In the genomic region with DNA sequence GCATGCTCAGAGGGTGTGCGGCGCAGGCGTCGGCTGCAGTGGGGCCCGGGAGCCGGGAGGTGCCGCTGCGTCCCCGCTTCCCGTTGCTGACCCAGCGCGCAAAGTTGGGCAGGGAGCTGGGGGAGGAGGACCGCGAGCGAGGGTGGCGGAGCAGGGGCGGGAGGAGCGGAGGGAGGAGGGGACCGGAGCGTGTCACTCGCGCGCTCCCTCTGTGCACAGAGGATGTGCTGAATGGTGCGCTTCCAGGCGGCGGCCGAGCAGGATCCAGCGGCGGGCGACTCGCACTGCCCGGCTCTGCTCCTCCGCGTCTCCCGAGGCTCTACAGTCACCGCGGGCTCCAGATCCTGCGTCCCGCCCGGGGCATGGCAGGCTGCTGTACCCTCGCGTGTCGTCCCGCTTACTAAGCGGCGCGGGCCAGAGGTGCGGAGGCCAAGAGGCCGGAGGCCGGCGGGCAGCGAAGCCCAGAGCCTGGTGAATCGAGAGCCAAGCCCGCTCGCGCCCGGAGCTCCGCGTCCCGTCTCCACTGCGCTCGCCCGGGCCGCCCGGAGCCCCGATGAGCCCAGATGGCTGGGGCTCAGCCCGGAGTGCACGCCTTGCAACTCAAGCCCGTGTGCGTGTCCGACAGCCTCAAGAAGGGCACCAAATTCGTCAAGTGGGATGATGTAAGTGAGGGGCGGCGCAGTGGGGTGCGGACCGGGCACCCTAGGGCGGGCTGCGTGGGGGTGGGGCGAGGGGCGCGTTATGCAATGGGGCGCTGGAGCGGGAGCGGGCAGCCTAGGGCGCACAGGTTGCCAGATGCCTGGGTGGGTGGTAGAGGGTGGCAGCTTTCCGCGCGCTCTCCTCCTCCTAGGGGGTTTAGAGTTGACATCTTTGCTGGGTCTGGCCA, we compare ENCODE assay signal across 8 mouse cellular contexts. TPM values are rescaled to one million over a fixed set of nuclear protein-coding genes. Genes with fewer than 3 reads are reported as not detected.
DNase-seq lines count a peak whose midpoint lies in the region; ATAC-seq lines count a peak whose summit lies in the region.

A gene (plus strand): TSS at position 98 of the 886 bp plus-strand sequence.

- H3K36me3 ChIP-seq in intestine, embryonic 15.5 days: no peaks in the 10 kb centered on the region

- H3K4me3 ChIP-seq in intestine, embryonic 15.5 days (replicated peaks): peak within 1 kb of the TSS; percentile 78

- no peaks in the 10 kb centered on the region for H3K9me3 ChIP-seq in intestine, embryonic 15.5 days

- ATAC-seq in intestine, embryonic 15.5 days: peak; percentile 98
- peak; percentile 94 for ATAC-seq in megakaryocyte, adult 5-6 weeks (ENCODE audit: poor library complexity, severe bottlenecking)

- H3K9ac ChIP-seq in intestine, embryonic 15.5 days: peak within 1 kb of the TSS; percentile 78

- under 1% methylated on average over 71 of the region's 88 CpGs for WGBS in intestine, embryonic 15.5 days

- H3K4me1 ChIP-seq in intestine, embryonic 15.5 days (replicated peaks): 0 out of 2 replicates have a peak, but pooled peaks cover 2% of the 10 kb centered on the region

- peak within 1 kb of the TSS; percentile 94 for H3K4me2 ChIP-seq in intestine, embryonic 15.5 days (replicated peaks)

- no peaks in the 10 kb centered on the region for H3K27me3 ChIP-seq in intestine, embryonic 15.5 days (replicated peaks)

- peak within 1 kb of the TSS; percentile 25; the same call in 1 of the 2 replicates for H3K27ac ChIP-seq in intestine, embryonic 15.5 days

- peak; percentile 89 for DNase-seq in adrenal gland, adult 8-10 months
- peak; percentile 92 for DNase-seq in embryo, embryonic 11 days
- DNase-seq in gastrocnemius, postnatal 25 days: peak; percentile 79
- DNase-seq in left cerebral cortex, adult 9 months (ENCODE audit: low spot score in 2 of 2): peak; percentile 71 to 89
- peak; percentile 52 for DNase-seq in retina, postnatal 7 days (ENCODE audit: low read depth, low spot score)
- peak; percentile 56 to 83 for DNase-seq in urinary bladder, postnatal 36 days (ENCODE audit: low spot score in 2 of 2)

RNA-seq across cellular contexts. Expression of the gene that starts here (rescaled TPM):
- 100 to 1,000 TPM in 3 of 4 experiments, 10 to 100 TPM in 1; 95.6 to 151 (median 117) TPM for total RNA-seq in adrenal gland, adult 8-10 months (2022)
- total RNA-seq in gastrocnemius, postnatal 25 days (2021): 1 to 10 TPM; 1.5 to 1.8 TPM
- 10.9 and 11.9 TPM in 2 replicates for polyA plus RNA-seq in intestine, embryonic 15.5 days (2015; fragmentation: Nextera tagmentation; extraction: Ambion mirVana)
- total RNA-seq in megakaryocyte, adult 5-6 weeks (2015): 39.4 and 40.0 TPM in 2 replicates
- total RNA-seq in megakaryocyte, adult 5-6 weeks (2017): 37.3 and 47.6 TPM in 2 replicates

Comparison
In these comparisons a context has a peak if more than half of its experiments do, and no peak if none do; other contexts are left out.
1. Peak in every context shown above with its lines: DNase-seq, ATAC-seq, H3K4me3 ChIP-seq and H3K27ac ChIP-seq.
2. RNA of the gene that starts here (total RNA-seq): 95.6 to 151 TPM in adrenal gland, adult 8-10 months and 37.3 to 47.6 TPM in megakaryocyte, adult 5-6 weeks; 1.5 to 1.8 TPM in gastrocnemius, postnatal 25 days; every median in the first group is over 10 times any median in the second.